Comparison of ENCODE assay signal across 21 mouse cellular contexts in genomic region chr13:110392631-110393030, GRCm38 (mm10). TPM values are rescaled to one million over a fixed set of nuclear protein-coding genes. Genes with fewer than 3 reads are reported as not detected.
DNase-seq lines count a peak whose midpoint lies in the region; ATAC-seq and TF ChIP-seq lines count a peak whose summit lies in the region.
"Had no signal": no experiment of that assay in that cellular context is flagged by ENCODE, and none has a peak within 500 bp of the region (broad histone marks: within the 10 kb centered on the region; RNA-seq: fewer than 3 reads in every experiment).

No protein-coding gene starts in this region.

- no peaks in the 10 kb centered on the region for H3K27me3 ChIP-seq in intestine, postnatal 0 days (replicated peaks; ENCODE audit: control insufficient read depth, insufficient read depth, low read length)
- no peaks in the 10 kb centered on the region for H3K27me3 ChIP-seq in intestine, embryonic 16.5 days (replicated peaks; ENCODE audit: control insufficient read depth, insufficient read depth, low read length)
- no peaks in the 10 kb centered on the region for H3K27me3 ChIP-seq in forebrain, embryonic 13.5 days
- H3K27me3 ChIP-seq: embryonic facial prominence, embryonic 13.5 days; neural tube, embryonic 13.5 days; stomach, embryonic 15.5 days had no signal

- no peak overlapping the region for H3K9ac ChIP-seq in intestine, postnatal 0 days (ENCODE audit: low read depth, low read length)
- H3K9ac ChIP-seq in intestine, embryonic 16.5 days (ENCODE audit: low read depth, low read length), result no peak overlapping the region
- H3K9ac ChIP-seq in forebrain, embryonic 13.5 days, result no peak overlapping the region
- H3K9ac ChIP-seq: embryonic facial prominence, embryonic 13.5 days; hindbrain, embryonic 14.5 days; liver, embryonic 14.5 days; midbrain, embryonic 15.5 days; neural tube, embryonic 13.5 days; stomach, embryonic 15.5 days had no signal

- H3K4me1 ChIP-seq in intestine, postnatal 0 days (replicated peaks; ENCODE audit: control insufficient read depth, insufficient read depth, low read length), result no peaks in the 10 kb centered on the region
- H3K4me1 ChIP-seq in intestine, embryonic 16.5 days (ENCODE audit: control insufficient read depth, insufficient read depth, low read length), result peaks cover 3% of the 10 kb centered on the region; the same call in 1 of the 2 replicates
- H3K4me1 ChIP-seq in forebrain, embryonic 13.5 days, result peaks cover 5% of the 10 kb centered on the region; the same call in 1 of the 2 replicates
- H3K4me1 ChIP-seq: heart, embryonic 10.5 days had no signal

- TF ChIP-seq CTCF in intestine, postnatal 0 days (IDR thresholded peaks at IDR 0.05; ENCODE audit: low read depth), result no peak

- H3K36me3 ChIP-seq in intestine, postnatal 0 days (ENCODE audit: control insufficient read depth, insufficient read depth), result peaks cover 3% of the 10 kb centered on the region; the same call in 1 of the 2 replicates
- 0 out of 2 replicates have a peak, but pooled peaks cover 2% of the 10 kb centered on the region for H3K36me3 ChIP-seq in intestine, embryonic 16.5 days (ENCODE audit: control insufficient read depth, insufficient read depth, low read length)
- H3K36me3 ChIP-seq in forebrain, embryonic 13.5 days (ENCODE audit: poor library complexity, severe bottlenecking), result peaks cover under 1% of the 10 kb centered on the region

- 0 out of 2 replicates have a peak, but pooled peaks have one; percentile 10 for ATAC-seq in intestine, postnatal 0 days
- ATAC-seq in intestine, embryonic 16.5 days, result no peak
- ATAC-seq in forebrain, embryonic 13.5 days, result no peak
- ATAC-seq: forebrain, embryonic 14.5 days; midbrain, embryonic 15.5 days; Patski had no signal

- H3K4me2 ChIP-seq in intestine, postnatal 0 days (replicated peaks; ENCODE audit: low read depth), result no peak overlapping the region
- H3K4me2 ChIP-seq in intestine, embryonic 16.5 days (ENCODE audit: low read depth, low read length), result no peak overlapping the region
- no peak overlapping the region for H3K4me2 ChIP-seq in forebrain, embryonic 13.5 days
- H3K4me2 ChIP-seq: embryonic facial prominence, embryonic 13.5 days; hindbrain, embryonic 14.5 days; midbrain, embryonic 15.5 days; neural tube, embryonic 13.5 days; stomach, embryonic 15.5 days had no signal

- H3K4me3 ChIP-seq in intestine, postnatal 0 days (ENCODE audit: low read depth, low read length), result no peak overlapping the region
- H3K4me3 ChIP-seq in intestine, embryonic 16.5 days (ENCODE audit: low read length), result no peak overlapping the region
- no peak overlapping the region for H3K4me3 ChIP-seq in forebrain, embryonic 13.5 days
- H3K4me3 ChIP-seq: embryonic facial prominence, embryonic 13.5 days; heart, embryonic 10.5 days; left cerebral cortex, adult 2 months; midbrain, embryonic 15.5 days; myocyte; neural tube, embryonic 13.5 days; stomach, embryonic 15.5 days had no signal

- no peaks in the 10 kb centered on the region for H3K9me3 ChIP-seq in intestine, postnatal 0 days (ENCODE audit: control insufficient read depth)
- no peaks in the 10 kb centered on the region for H3K9me3 ChIP-seq in intestine, embryonic 16.5 days (ENCODE audit: control insufficient read depth, low read length)
- 0 out of 2 replicates have a peak, but pooled peaks cover 4% of the 10 kb centered on the region for H3K9me3 ChIP-seq in forebrain, embryonic 13.5 days (replicated peaks)
- H3K9me3 ChIP-seq: heart, embryonic 10.5 days; midbrain, embryonic 15.5 days; stomach, embryonic 15.5 days had no signal

- DNase-seq in retina, postnatal 1 day, result peak; percentile 38
- DNase-seq in retina, embryonic 14.5 days (ENCODE audit: low spot score), result no peak
- DNase-seq in kidney, adult 9 months, result peak; percentile 73
- no peak for DNase-seq in thymus, postnatal 14 days
- DNase-seq: adrenal gland, adult 8-10 months had no signal

- WGBS in intestine, postnatal 0 days, result 31% methylated on average over 3 of the region's 3 CpGs
- 39% methylated on average over 3 of the region's 3 CpGs for WGBS in intestine, embryonic 16.5 days
- WGBS in forebrain, embryonic 13.5 days, result 35% methylated on average over 3 of the region's 3 CpGs

- H3K27ac ChIP-seq in intestine, postnatal 0 days (ENCODE audit: low read depth, low read length), result no peak overlapping the region
- H3K27ac ChIP-seq in intestine, embryonic 16.5 days (ENCODE audit: low read length), result no peak overlapping the region
- H3K27ac ChIP-seq in forebrain, embryonic 13.5 days, result no peak overlapping the region
- H3K27ac ChIP-seq: embryonic facial prominence, embryonic 13.5 days; heart, embryonic 10.5 days; hindbrain, embryonic 14.5 days; left cerebral cortex, adult 2 months; liver, embryonic 14.5 days; macrophage; midbrain, embryonic 15.5 days; neural tube, embryonic 13.5 days; stomach, embryonic 15.5 days had no signal

RNA-seq across cellular contexts. Expression of gene Plk2, which starts 2.2 kb away (rescaled TPM):
- 16.4 and 19.0 TPM in 2 replicates for polyA plus RNA-seq in intestine, postnatal 0 days (2015; fragmentation: Nextera tagmentation; extraction: Ambion mirVana)
- polyA plus RNA-seq in intestine, embryonic 16.5 days (2015; fragmentation: Nextera tagmentation; extraction: Ambion mirVana), result 56.6 and 61.9 TPM in 2 replicates
- 89.4 and 113 TPM in 2 replicates for polyA plus RNA-seq in forebrain, embryonic 13.5 days (2015; fragmentation: Nextera tagmentation; extraction: Ambion mirVana)

RNA-seq across cellular contexts. Expression of gene Gapt, which starts 35.6 kb away (rescaled TPM):
- 0.16 and 0.18 TPM in 2 replicates for polyA plus RNA-seq in intestine, postnatal 0 days (2015; fragmentation: Nextera tagmentation; extraction: Ambion mirVana)
- polyA plus RNA-seq in intestine, embryonic 16.5 days (2015; fragmentation: Nextera tagmentation; extraction: Ambion mirVana), result 0.39 and 0.40 TPM in 2 replicates
- polyA plus RNA-seq in forebrain, embryonic 13.5 days (2015; fragmentation: Nextera tagmentation; extraction: Ambion mirVana), result 0.16 TPM in 1 of 2 replicates, not detected in the other
- polyA plus RNA-seq: cerebellum, adult 2 months; forebrain, embryonic 14.5 days; myocyte; neural tube, embryonic 13.5 days; Patski had no signal

Comparison
In these comparisons a context has a peak if more than half of its experiments do, and no peak if none do; other contexts are left out.
1. DNase-seq: peak in retina, postnatal 1 day (single experiment) and kidney, adult 9 months (single experiment); none in retina, embryonic 14.5 days (single experiment) and thymus, postnatal 14 days (single experiment).